Mouse (Mus musculus): ENCODE data around the gene Ift20. TPM values are rescaled to one million over a fixed set of nuclear protein-coding genes. Genes with fewer than 3 reads are reported as not detected.
"Not testable (repeated sequence)": the region's sequence is repeated elsewhere in the genome, so short reads cannot be mapped to it uniquely, and the experiment has no call there.

Gene Ift20
- polyA plus RNA-seq, 1 experiment from 2014 or later, result 129 TPM

DNA sequence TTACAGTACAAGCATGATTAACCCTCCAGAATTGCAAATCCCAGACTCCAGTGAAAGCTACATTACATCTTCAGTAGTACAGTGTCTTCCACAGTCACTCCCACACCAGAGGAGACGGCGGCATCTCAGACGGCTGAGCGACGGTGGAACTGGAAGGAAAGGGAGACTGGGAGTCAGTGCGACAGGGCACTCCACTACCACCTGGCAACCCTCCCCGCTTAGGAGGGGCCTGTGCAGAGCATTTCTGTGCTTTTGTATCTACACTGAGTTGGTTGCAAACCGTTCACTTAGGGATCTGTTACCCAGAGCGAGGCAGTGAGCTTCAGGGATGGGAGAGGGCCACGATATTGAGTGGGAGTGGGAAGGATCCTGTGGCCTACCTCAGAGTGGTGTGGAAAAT lies 32.7 kb downstream of the Ift20 start:
- no peak for ATAC-seq (ENCODE audit: insufficient number of reproducible peaks, insufficient read depth, low FRiP score, low TSS enrichment, low read depth)
- 84% methylated on average over 10 of the region's 10 CpGs for WGBS
- Histone ChIP-seq H3K4me3 (replicated peaks) (no peak overlapping the region), H3K9me3 (no peaks in the 10 kb centered on the region), H3K4me2 (no peak overlapping the region), H3K36me3 (peaks cover 65% of the 10 kb centered on the region), H3K9ac (replicated peaks) (no peak overlapping the region), H3K27ac (no peak overlapping the region), H3K4me1 (replicated peaks) (no peaks in the 10 kb centered on the region), H3K27me3 (no peaks in the 10 kb centered on the region)

DNA sequence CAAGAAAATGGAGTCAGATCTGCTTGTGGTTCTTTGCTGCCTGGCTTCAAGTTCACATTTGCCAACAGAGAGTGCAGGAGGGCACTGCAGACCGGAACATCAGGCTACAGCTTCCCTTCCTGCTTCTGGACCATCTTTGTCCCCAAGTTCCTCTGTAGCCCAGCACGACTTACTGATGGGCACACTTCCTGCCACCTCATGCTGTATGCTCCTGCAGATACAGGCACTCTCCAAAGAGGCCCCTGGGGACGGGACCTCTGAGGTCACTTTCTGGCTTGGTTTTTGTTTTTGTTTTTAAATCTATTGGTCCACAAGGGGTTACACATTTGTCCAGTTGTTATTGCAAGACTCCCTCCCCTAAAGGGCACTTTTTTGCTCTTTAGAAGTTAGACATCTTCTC lies 33.6 kb downstream of the Ift20 start:
- H3K4me1 ChIP-seq (replicated peaks), result no peaks in the 10 kb centered on the region
- no peak overlapping the region for H3K9ac ChIP-seq (replicated peaks)
- no peak overlapping the region for H3K27ac ChIP-seq
- 77% methylated on average over 3 of the region's 3 CpGs for WGBS
- H3K4me2 ChIP-seq, result no peak overlapping the region
- peaks cover 69% of the 10 kb centered on the region for H3K36me3 ChIP-seq
- no peaks in the 10 kb centered on the region for H3K9me3 ChIP-seq
- no peak for ATAC-seq (ENCODE audit: insufficient number of reproducible peaks, insufficient read depth, low FRiP score, low TSS enrichment, low read depth)
- no peak overlapping the region for H3K4me3 ChIP-seq (replicated peaks)
- no peaks in the 10 kb centered on the region for H3K27me3 ChIP-seq

DNA sequence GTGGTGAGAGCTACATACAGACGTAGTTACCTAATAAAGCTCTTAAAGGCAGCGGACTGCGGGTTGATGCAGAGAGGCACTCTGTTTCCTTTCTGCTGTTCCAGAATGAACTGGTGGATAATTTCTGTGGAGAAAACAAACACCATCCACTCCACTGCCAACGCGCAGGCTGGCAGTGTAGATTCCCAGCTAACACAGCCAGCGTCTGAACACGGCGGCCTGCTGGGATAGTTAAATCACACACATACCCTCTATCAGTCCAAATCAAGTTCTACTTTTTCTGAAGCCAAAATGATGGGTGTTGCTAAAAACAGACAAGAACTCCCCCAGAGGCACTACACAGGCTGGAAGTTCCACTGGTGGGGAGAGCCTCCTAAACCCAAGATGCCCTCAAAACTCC lies 35.3 kb downstream of the Ift20 start:
- Histone ChIP-seq H3K9me3 (no peaks in the 10 kb centered on the region), H3K4me3 (replicated peaks) (no peak overlapping the region), H3K4me2 (no peak overlapping the region), H3K4me1 (replicated peaks) (no peaks in the 10 kb centered on the region), H3K27ac (no peak overlapping the region), H3K27me3 (no peaks in the 10 kb centered on the region), H3K36me3 (peaks cover 68% of the 10 kb centered on the region), H3K9ac (replicated peaks) (no peak overlapping the region)
- ATAC-seq (ENCODE audit: insufficient number of reproducible peaks, insufficient read depth, low FRiP score, low TSS enrichment, low read depth), result no peak
- 90% methylated on average over 8 of the region's 8 CpGs for WGBS

DNA sequence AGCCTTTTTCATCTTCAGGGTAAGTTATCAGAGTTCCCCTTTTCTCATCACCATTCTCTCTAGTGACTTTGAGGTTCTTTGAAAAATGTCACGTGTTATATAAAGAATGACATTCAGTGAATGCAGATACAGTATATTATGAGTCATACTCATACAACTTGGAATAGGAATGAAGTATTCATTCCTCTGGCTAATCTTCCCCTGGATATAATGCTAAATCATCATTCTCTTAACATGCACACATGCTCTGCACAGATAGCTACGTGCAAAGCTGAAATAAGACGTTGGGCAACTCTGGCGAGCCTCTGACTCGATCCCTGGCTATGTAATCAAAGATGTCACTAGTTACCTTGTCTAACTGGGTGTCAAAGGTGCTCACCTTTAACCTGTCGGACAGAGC lies 35.7 kb downstream of the Ift20 start:
- H3K4me3 ChIP-seq (replicated peaks), result no peak overlapping the region
- no peaks in the 10 kb centered on the region for H3K27me3 ChIP-seq
- no peak overlapping the region for H3K9ac ChIP-seq (replicated peaks)
- WGBS, result 93% methylated on average over 6 of the region's 6 CpGs
- no peak for ATAC-seq (ENCODE audit: insufficient number of reproducible peaks, insufficient read depth, low FRiP score, low TSS enrichment, low read depth)
- H3K4me2 ChIP-seq, result no peak overlapping the region
- H3K4me1 ChIP-seq (replicated peaks), result no peaks in the 10 kb centered on the region
- peaks cover 68% of the 10 kb centered on the region for H3K36me3 ChIP-seq
- no peak overlapping the region for H3K27ac ChIP-seq
- H3K9me3 ChIP-seq, result no peaks in the 10 kb centered on the region

DNA sequence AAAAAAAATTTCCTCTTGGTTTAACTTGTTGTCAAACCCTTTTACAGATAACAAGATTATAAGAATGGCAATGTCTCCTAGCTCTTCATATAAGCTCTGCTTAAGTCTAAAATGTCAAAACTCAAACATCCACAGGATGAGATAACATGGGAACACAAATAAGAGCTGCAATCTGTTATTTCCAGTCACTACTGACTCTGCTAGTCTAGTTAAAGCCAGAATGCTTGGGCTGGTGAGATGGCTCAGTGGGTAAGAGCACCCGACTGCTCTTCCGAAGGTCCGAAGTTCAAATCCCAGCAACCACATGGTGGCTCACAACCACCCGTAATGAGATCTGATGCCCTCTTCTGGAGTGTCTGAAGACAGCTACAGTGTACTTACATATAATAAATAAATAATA lies 37.9 kb downstream of the Ift20 start:
- H3K4me2 ChIP-seq; H3K4me3 ChIP-seq (replicated peaks); H3K4me1 ChIP-seq (replicated peaks); H3K27me3 ChIP-seq; H3K27ac ChIP-seq; H3K9me3 ChIP-seq; H3K9ac ChIP-seq (replicated peaks); ATAC-seq (ENCODE audit: insufficient number of reproducible peaks, insufficient read depth, low FRiP score, low TSS enrichment, low read depth): not testable (repeated sequence)
- 100% methylated on average over 3 of the region's 4 CpGs for WGBS
- peaks cover 72% of the 10 kb centered on the region for H3K36me3 ChIP-seq

DNA sequence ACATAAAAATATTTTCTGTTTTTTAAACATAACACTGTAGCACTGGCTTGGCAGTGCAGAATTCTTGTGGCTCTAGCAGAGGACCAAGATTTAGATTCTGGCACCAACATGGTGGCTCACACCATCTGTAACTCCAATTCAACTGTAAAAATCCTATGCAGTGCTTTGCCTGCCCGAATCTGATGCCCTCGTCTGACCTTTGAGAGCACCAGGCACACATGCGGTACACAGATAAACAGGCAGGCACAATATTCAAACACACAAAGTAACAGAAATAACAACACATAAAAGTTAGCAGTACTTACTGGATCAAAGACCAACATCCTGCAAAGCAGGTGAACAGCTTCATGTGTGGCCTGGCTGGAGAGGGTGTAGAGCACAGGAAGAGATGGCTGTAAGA lies 38.4 kb downstream of the Ift20 start:
- Histone ChIP-seq H3K27me3 (no peaks in the 10 kb centered on the region), H3K36me3 (peaks cover 71% of the 10 kb centered on the region), H3K4me1 (replicated peaks) (no peaks in the 10 kb centered on the region), H3K9me3 (no peaks in the 10 kb centered on the region), H3K4me2 (no peak overlapping the region), H3K27ac (no peak overlapping the region), H3K9ac (replicated peaks) (no peak overlapping the region), H3K4me3 (replicated peaks) (no peak overlapping the region)
- WGBS, result 76% methylated on average over 3 of the region's 3 CpGs
- no peak for ATAC-seq (ENCODE audit: insufficient number of reproducible peaks, insufficient read depth, low FRiP score, low TSS enrichment, low read depth)

DNA sequence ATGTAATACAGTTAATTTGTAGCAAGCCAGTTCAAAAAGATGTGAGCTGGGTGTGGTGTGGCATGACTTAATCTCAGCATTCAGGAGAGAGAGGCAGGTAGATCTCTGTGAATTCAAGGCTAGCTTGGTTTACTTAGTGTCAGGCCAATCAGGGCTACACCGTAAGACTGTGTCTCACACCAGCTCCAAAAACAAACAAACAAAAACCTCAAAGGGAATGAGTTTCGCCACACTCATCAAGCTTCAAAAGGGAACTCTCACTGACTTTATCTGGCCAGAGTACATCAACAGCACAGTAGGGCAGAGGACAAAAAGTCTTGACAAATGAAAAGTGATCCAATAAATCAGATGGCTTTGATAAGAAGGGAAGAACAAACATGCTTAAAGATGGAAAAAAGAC lies 38.8 kb downstream of the Ift20 start:
- ATAC-seq (ENCODE audit: insufficient number of reproducible peaks, insufficient read depth, low FRiP score, low TSS enrichment, low read depth), result no peak
- H3K27ac ChIP-seq, result no peak overlapping the region
- WGBS, result 36% methylated on average over 2 of the region's 2 CpGs
- no peak overlapping the region for H3K4me2 ChIP-seq
- no peaks in the 10 kb centered on the region for H3K9me3 ChIP-seq
- H3K4me1 ChIP-seq (replicated peaks), result no peaks in the 10 kb centered on the region
- peaks cover 71% of the 10 kb centered on the region for H3K36me3 ChIP-seq
- H3K9ac ChIP-seq (replicated peaks), result no peak overlapping the region
- no peaks in the 10 kb centered on the region for H3K27me3 ChIP-seq
- no peak overlapping the region for H3K4me3 ChIP-seq (replicated peaks)

DNA sequence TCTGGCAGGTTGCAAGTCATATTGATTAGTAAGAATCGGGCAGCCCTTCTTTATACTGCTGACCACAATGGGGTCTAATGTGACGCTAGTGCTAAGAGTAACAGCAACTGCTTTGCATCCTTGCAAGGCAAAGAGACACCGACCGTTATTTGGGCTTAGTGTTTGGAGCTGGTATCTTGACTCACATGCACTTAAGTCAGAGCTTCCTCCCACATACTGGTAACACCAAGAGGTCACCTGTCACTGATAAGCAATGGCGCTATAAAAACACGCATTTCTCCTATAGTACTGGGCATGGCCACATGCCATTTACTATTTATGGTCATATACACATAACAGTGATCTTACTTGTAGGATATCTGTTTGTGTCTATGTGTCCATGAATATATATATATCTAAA lies 46.7 kb downstream of the Ift20 start:
- WGBS, result 89% methylated on average over 6 of the region's 6 CpGs
- Histone ChIP-seq H3K4me1 (replicated peaks) (no peaks in the 10 kb centered on the region), H3K9me3 (no peaks in the 10 kb centered on the region), H3K4me3 (replicated peaks) (no peak overlapping the region), H3K27ac (no peak overlapping the region), H3K9ac (replicated peaks) (no peak overlapping the region), H3K36me3 (peaks cover 67% of the 10 kb centered on the region), H3K27me3 (no peaks in the 10 kb centered on the region), H3K4me2 (no peak overlapping the region)
- ATAC-seq (ENCODE audit: insufficient number of reproducible peaks, insufficient read depth, low FRiP score, low TSS enrichment, low read depth), result no peak

DNA sequence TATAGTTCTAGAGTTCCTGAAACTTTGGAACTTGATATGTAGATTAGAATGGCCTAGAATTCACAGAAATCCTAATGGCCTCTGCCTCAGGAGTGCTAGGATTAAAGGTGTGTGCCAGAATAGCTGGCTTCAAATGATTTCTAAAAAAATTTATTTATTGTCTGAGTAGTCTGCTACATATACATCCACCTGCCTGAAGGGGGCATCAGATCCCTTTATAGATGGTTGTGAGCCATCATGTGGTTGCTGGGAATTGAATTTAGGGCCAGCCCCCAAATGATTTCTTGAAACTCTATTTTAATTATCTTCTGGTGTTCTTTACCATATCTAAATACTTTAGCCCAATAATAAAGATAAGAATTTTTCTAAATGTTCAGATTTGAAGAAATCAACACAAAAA lies 49.9 kb downstream of the Ift20 start:
- H3K4me2 ChIP-seq, result no peak overlapping the region
- H3K27ac ChIP-seq, result no peak overlapping the region
- no peaks in the 10 kb centered on the region for H3K4me1 ChIP-seq (replicated peaks)
- no peaks in the 10 kb centered on the region for H3K27me3 ChIP-seq
- H3K9ac ChIP-seq (replicated peaks), result no peak overlapping the region
- no peaks in the 10 kb centered on the region for H3K9me3 ChIP-seq
- H3K36me3 ChIP-seq, result peaks cover 48% of the 10 kb centered on the region
- ATAC-seq (ENCODE audit: insufficient number of reproducible peaks, insufficient read depth, low FRiP score, low TSS enrichment, low read depth), result no peak
- no peak overlapping the region for H3K4me3 ChIP-seq (replicated peaks)

DNA sequence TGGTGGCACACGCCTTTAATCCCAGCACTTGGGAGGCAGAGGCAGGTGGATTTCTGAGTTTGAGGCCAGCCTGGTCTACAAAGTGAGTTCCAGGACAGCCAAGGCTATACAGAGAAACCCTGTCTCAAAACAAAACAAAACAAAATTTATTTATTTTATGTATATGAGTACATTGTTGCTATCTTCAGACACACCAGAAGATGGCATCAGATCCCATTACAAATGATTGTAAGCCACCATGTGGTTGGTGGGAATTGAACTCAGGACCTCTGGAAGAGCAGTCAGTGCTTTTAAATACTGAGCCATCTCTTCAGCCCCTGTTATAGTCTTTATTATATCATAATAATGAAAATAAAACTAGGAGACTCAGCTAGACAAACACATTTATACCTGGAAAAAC lies 51.5 kb downstream of the Ift20 start:
- H3K4me2 ChIP-seq; H3K9me3 ChIP-seq; ATAC-seq (ENCODE audit: insufficient number of reproducible peaks, insufficient read depth, low FRiP score, low TSS enrichment, low read depth); H3K27me3 ChIP-seq; H3K4me3 ChIP-seq (replicated peaks); H3K27ac ChIP-seq; H3K9ac ChIP-seq (replicated peaks); H3K4me1 ChIP-seq (replicated peaks): not testable (repeated sequence)
- peaks cover 35% of the 10 kb centered on the region for H3K36me3 ChIP-seq
- 94% methylated on average over 1 of the region's 1 CpGs for WGBS

Measured in limb, embryonic 12.5 days (tissue).